Mouse (Mus musculus) urinary bladder, postnatal 4 days (tissue): ENCODE results near the gene Pitpnm2.
"Not testable (repeated sequence)": the region's sequence is repeated elsewhere in the genome, so short reads cannot be mapped to it uniquely, and the experiment has no call there.

Experiments used
- DNase-seq, 2 experiments: peaks; one replicate each; pipeline ENCODE4 v3.0.0; 2021 to 2022; ENCODE audit warnings: low spot score in 2 of 2

Pitpnm2 gene

GRCm38 (mm10) chr5:124221037-124221735, 28.4 kb downstream of the Pitpnm2 start:
- DNase-seq = peak; percentile 69 to 70

GRCm38 (mm10) chr5:124220551-124220950, 29.0 kb downstream of the Pitpnm2 start:
- no peak for DNase-seq

DNA sequence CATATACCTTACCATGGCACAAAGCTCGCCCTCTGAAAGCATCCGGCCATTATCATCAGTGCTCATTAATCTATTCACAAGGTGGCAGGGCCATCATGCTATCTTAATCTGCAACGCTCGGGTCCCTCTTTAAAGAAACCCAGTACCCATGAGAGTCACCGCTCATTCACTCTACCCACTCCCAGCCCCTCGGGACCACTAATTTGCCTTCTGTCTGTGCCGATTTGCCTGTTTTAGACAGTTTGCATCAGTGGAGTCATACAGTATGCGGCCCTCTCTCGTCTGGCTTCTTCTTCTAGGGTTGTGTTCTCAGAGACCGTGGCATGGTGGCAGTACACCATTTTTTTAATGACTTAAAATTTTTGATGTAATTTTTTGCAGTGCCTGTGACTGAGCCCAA, 30.1 kb downstream of the Pitpnm2 start:
- DNase-seq = no peak

GRCm38 (mm10) chr5:124218986-124219385, 30.6 kb downstream of the Pitpnm2 start:
- no peak for DNase-seq

GRCm38 (mm10) chr5:124217566-124218249, 31.9 kb downstream of the Pitpnm2 start:
- no peak for DNase-seq

DNA sequence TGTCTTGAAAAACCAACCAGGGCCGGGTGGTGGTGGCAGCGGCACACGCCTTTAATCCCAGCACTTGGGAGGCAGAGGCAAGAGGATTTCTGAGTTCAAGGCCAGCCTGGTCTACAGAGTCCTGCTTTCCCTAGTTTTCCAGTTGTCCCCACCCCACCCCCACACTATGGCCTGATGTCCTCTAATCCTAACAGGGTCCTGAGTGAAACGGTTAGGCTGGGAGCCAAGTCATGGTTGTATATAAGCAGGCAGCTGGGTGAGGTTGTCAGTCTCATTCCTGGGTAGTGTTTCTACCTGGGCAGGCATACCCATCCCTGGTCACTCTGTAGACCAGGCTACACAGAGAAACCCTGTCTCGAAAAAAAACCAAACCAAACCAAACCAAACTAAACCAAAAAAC, 32.5 kb downstream of the Pitpnm2 start:
- not testable (repeated sequence) for DNase-seq

DNA sequence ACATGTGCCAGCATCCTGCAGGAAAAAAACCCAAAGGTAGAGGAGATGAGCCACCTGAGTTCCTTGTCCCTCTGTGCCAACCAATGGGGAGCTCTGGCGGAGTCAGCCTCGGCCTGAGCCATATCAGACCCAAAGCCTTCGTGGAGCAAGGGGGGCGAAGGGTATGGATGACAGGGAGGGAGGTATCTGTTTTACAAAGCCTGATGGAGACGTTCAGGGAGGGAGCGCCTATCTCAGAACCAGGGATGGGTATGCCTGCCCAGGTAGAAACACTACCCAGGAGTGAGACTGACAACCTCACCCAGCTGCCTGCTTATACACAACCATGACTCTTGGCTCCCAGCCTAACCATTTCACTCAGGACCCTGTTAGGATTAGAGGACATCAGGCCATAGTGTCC, 33.2 kb downstream of the Pitpnm2 start:
- no peak for DNase-seq

DNA sequence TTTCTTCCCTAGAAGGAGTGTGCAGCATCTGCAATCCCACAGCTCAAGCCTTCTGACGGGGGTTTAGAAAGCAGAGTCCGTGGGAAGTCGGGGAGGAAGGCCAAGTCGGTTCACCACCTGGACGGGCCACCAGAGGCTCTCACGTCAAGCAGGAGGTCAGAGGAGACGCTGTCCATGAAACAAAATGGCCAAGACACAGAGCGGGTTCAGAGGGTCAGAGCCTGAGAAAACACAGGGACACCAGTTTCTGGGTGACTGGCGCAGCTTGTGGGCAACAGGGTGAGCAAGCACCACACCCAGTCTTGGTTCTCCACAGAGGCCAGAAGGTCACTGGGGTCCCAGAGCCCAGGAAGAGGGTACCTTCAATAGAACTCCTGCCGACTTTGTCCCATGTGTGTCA, 33.9 kb downstream of the Pitpnm2 start:
- DNase-seq = no peak

- no peak for DNase-seq
Observed at GRCm38 (mm10) chr5:124214516-124215145, 34.9 kb downstream of the Pitpnm2 start.

- no peak for DNase-seq
Observed at GRCm38 (mm10) chr5:124213588-124214469, 35.7 kb downstream of the Pitpnm2 start.

DNA sequence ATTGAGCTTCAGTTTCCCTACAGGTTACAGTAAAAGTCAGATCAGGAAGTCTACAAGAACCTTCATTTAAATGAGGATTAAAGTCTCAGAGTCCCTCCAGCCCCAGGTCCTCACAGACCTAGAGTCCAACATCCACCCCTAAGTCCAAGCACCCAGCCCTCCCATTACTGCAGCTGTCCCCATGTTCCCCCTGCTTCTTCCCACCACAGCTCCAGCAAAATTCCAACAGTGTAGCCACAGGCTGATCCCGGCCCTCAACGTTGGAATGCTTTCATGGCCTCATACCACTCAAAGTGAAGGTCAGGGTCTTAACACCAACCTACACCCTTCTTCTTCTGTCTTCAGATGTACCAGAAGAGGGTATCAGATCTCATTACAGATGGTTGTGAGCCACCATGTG, 37.9 kb downstream of the Pitpnm2 start:
- DNase-seq = no peak

GRCm38 (mm10) chr5:124211234-124211633, 38.3 kb downstream of the Pitpnm2 start:
- no peak for DNase-seq

DNA sequence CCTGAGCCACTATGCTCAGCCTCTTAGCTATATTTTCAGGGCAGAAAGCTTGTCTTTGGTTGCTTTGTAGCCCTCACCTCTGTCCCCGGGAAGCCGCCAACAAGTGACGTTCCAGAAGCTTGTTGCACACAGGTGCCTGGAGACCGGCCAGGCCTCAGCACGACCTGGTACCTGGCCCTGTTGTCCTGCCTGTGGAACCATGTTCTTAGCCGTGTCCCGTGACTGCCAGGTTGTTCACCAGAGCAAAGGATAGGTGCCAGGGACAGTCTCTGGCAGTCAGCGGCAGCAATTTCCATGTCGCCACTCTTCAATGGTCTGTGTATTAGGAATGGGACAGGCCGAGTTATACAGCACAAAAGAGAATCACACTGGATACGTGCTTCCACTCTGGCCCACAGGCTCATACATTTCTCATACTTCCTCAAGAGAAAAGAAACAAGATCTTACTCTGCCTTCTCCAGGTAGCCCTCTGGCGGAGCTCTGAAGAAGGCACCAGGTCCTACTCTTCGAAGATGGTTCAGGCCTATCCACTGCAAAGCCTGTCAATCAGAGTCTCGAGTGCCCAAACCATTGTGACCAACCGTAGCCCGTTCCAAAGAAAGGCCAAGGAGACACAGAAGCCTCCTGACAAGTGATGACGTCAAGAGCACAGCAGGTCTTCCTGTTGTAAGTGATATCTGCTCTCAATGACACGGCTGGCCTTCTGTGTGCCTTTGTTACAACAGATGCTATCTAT, 39.1 kb downstream of the Pitpnm2 start:
- no peak for DNase-seq

GRCm38 (mm10) chr5:124209850-124210249, 39.7 kb downstream of the Pitpnm2 start:
- no peak for DNase-seq

GRCm38 (mm10) chr5:124208030-124208429, 41.5 kb downstream of the Pitpnm2 start:
- no peak for DNase-seq

GRCm38 (mm10) chr5:124206481-124207038, 43.0 kb downstream of the Pitpnm2 start:
- peak in 1 of 2 experiments; percentile 58 for DNase-seq

- no peak for DNase-seq
Observed at GRCm38 (mm10) chr5:124205809-124206380, 43.7 kb downstream of the Pitpnm2 start.

- DNase-seq = no peak
Observed at GRCm38 (mm10) chr5:124205211-124205610, 44.3 kb downstream of the Pitpnm2 start.

DNA sequence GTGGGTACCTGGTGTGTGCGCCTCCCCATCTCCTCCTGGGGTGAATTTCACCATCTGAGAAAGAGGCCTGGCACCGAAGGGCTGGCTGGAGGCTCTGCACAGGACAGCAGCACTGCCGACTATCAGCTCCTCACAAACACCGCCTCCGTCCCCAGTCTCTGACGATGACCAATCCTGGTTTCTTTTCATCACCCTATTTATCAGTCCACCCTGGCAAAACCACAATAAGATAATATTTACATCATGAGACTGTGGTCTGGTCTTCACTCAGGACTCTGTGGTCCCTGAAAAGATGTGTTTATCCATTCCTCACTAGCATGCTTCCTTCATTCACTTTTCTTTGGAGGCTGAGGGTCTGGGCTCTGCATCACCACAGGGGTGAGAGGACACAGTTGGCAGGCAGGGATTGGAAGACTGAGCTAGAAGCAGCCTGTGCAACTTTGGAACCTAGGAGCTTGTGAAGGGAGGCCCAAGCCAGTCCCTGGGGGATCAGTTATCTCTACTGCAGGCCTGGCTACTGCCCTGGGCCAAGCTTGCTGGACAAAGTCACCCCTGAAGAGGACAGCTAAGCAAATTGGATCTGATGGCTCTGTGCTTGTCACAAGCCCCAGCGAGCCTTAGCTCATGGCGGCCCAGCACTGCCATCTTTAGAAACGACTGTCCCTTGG, 45.3 kb downstream of the Pitpnm2 start:
- DNase-seq = no peak

- DNase-seq = no peak
Observed at GRCm38 (mm10) chr5:124203251-124203650, 46.3 kb downstream of the Pitpnm2 start.
